Mouse (Mus musculus) midbrain, embryonic 10.5 days (tissue): ENCODE measurements around the gene Slc25a45. TPM values are rescaled to one million over a fixed set of nuclear protein-coding genes. Genes with fewer than 3 reads are reported as not detected.
A peak's percentile ranks its signal among the peaks of the same experiment; 100 is the strongest.

Source experiments
- DNase-seq: peaks from one replicate; pipeline ENCODE4 v3.0.0-alpha.2; 2017; ENCODE audit warnings: low spot score
- H3K27ac ChIP-seq: fragments of 300-500 bp; sonication (generic); replicated peaks from 2 replicates; pipeline ENCODE4 v1.5.1; 2016; ENCODE audit warnings: mild to moderate bottlenecking
- H3K27me3 ChIP-seq: fragments of 300-500 bp; sonication (generic); 2 replicates; pipeline ENCODE4 v1.6.1; 2016; ENCODE audit warnings: low read depth, mild to moderate bottlenecking; ENCODE audit not compliant: poor library complexity, severe bottlenecking
- H3K36me3 ChIP-seq: fragments of 300-500 bp; sonication (generic); 2 replicates; pipeline ENCODE4 v1.6.1; 2016; ENCODE audit warnings: mild to moderate bottlenecking, moderate library complexity
- H3K4me1 ChIP-seq: fragments of 300-500 bp; sonication (generic); 2 replicates; pipeline ENCODE4 v1.6.1; 2016
- H3K4me3 ChIP-seq: fragments of 300-500 bp; sonication (generic); 2 replicates; pipeline ENCODE4 v1.5.1; 2016; ENCODE audit warnings: mild to moderate bottlenecking, moderate library complexity
- H3K9me3 ChIP-seq: fragments of 300-500 bp; sonication (generic); replicated peaks from 2 replicates; pipeline ENCODE4 v1.6.1; 2016; ENCODE audit warnings: mild to moderate bottlenecking
- WGBS: fragments of 180-500 bp; shearing (Covaris S2); methylation state at CpG from one replicate; pipeline ENCODE4 v1.1.7; 2016; 5-methylcytosine and 5-hydroxymethylcytosine counted together
- polyA plus RNA-seq: library from polyadenylated mRNA; unstranded; fragments of >200 nt; fragmentation: Nextera tagmentation; extraction: Ambion mirVana; gene quantifications from 2 replicates; pipeline ENCODE4 v1.2.1, GENCODE M21; 2016

Gene Slc25a45
- polyA plus RNA-seq, 1 experiment from 2014 or later = 2.3 TPM

DNA sequence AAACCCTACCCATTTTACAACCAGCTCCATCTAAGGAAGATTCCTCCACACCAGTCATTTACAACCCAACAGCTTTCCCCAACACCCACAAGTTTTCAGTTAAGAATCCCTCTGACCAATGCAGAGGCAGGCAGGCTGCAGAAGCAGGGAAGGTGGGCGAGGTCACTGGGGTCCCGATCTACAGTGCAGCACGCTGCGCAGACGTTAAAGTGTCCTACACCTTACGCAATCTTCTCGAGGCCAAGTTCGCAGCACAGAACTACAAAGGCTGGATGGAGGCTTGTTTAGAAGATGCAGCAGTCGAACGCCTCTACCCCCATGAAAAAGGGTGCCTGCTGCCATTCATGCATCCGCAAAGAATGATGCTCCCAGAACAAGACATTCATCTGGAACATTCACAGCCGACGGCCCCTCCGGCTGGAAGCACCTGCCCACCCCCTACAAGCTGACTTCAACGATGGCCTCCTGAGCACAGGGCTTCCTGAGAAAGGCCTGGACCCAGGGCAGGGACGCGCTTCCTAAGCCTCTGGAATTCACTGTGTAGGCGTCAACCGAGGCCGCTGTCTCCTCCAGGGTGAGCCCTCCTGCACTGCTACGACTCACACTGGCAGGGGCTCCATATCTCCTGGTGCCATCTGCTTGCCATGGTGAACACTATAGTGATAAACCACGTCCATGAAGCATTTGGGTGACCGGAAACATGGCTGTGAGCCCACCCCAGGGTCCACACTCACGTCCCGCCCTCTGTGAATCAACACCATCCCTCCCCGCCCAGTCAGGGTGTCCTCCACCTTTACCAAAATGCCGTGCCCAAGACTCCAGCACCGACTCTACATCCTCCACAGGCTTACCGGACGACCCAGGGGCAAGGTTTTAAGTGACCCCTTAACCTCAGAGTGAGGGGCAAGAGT lies 33.6 kb upstream of the Slc25a45 start:
- H3K27me3 ChIP-seq = no peaks in the 10 kb centered on the region
- peaks cover 97% of the 10 kb centered on the region for H3K4me1 ChIP-seq
- DNase-seq = no peak
- WGBS = 83% methylated on average over 30 of the region's 30 CpGs
- no peaks in the 10 kb centered on the region for H3K9me3 ChIP-seq
- peak overlapping the region; percentile 49 for H3K4me3 ChIP-seq
- H3K36me3 ChIP-seq = no peaks in the 10 kb centered on the region
- peak overlapping the region; percentile 95 for H3K27ac ChIP-seq

DNA sequence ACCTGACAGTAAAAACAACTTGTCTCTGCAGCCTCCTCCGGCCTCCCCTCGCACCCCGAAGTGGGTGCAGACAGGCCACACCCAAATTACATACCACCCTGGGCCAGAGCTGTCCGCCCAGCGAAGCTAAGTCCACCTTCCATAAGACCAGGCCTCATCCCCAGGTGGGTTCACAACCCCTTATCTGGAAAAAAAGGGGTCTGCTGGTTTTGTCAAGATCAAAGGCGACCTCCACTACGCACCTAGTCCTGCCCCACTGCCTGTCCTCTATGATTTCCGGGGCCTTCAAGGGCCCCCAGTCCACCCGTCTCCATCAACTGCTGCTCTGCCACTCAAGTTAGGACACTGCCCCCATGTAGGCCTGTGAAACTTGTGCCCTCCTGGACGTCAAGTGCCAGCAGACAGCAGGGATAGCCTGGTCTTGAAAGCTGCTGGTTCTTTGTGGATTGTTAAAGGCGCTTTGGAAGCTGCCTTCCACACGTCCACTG lies 32.7 kb upstream of the Slc25a45 start:
- H3K4me1 ChIP-seq = peaks cover 99% of the 10 kb centered on the region
- 82% methylated on average over 12 of the region's 12 CpGs for WGBS
- H3K27ac ChIP-seq = peak overlapping the region; percentile 95
- peak overlapping the region; percentile 49 for H3K4me3 ChIP-seq
- no peak for DNase-seq
- H3K36me3 ChIP-seq = no peaks in the 10 kb centered on the region
- H3K9me3 ChIP-seq = no peaks in the 10 kb centered on the region
- no peaks in the 10 kb centered on the region for H3K27me3 ChIP-seq

DNA sequence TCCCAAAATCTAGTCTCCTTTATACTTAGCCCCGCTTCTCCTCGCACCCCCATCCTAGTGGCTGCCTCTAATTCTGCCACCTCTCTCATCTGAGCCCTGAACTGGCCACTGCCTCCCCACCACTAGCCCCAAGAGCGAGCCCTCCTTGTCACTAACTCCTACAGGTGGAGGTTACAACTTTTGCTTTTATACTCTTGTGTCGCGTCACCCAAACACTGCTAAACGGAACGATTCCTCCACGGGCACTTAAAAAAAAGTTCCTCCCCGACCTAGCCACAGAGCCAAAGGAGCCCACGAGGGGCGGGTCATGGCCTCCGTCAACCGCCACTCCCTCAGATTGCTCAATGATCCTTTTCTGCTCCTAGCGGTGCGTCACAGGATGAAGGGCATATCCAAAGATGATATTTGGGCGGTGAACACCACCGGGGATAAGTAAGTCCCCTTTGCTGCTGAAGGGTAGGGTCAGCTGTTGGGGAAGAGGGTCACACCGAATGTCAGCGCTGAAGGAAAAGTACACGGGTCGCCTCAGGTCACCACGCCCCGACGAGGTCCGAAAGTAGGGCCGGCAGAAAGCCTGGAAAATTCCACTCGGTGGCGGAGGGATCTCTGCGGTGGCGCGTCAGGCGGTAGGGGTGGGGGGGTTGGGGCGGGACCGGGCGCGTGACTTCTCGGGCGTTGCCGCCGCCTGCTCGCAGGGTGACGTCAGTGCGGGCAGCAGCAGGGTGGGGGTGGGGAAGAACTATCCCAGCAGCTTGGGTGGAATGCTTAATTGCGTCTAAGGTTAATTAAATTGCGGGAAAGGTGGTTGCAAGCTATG lies 32.1 kb upstream of the Slc25a45 start:
- H3K4me3 ChIP-seq = peak overlapping the region; percentile 49
- 7% methylated on average over 45 of the region's 45 CpGs for WGBS
- no peaks in the 10 kb centered on the region for H3K36me3 ChIP-seq
- H3K27ac ChIP-seq = peak overlapping the region; percentile 95
- H3K9me3 ChIP-seq = no peaks in the 10 kb centered on the region
- DNase-seq = peak; percentile 95
- H3K27me3 ChIP-seq = no peaks in the 10 kb centered on the region
- peaks cover 99% of the 10 kb centered on the region for H3K4me1 ChIP-seq

DNA sequence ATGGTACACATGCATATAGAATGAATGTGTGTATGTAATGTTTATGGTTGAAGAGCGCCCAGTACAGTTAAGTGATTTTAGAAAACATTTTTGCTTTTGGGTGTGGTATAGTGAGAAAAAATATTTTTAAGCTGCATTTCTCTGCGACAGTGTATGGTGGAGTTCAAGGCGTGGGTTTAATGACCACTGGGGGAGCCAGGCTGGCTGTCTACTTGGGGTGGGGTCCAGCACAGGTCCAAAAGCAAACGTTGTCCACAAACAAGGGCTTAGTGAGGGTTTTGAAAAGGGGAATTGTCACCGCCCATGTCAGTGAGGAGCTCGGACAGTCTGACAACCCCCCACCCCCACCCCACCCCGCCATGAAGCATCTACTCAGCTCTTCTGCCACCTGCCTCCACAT lies 31.5 kb upstream of the Slc25a45 start:
- 1% methylated on average over 7 of the region's 7 CpGs for WGBS
- DNase-seq = no peak
- no peaks in the 10 kb centered on the region for H3K27me3 ChIP-seq
- H3K36me3 ChIP-seq = no peaks in the 10 kb centered on the region; the same call in 1 of the 2 replicates
- H3K4me1 ChIP-seq = peaks cover 93% of the 10 kb centered on the region
- H3K27ac ChIP-seq = peak overlapping the region; percentile 95
- no peaks in the 10 kb centered on the region for H3K9me3 ChIP-seq
- peak overlapping the region; percentile 49 for H3K4me3 ChIP-seq

DNA sequence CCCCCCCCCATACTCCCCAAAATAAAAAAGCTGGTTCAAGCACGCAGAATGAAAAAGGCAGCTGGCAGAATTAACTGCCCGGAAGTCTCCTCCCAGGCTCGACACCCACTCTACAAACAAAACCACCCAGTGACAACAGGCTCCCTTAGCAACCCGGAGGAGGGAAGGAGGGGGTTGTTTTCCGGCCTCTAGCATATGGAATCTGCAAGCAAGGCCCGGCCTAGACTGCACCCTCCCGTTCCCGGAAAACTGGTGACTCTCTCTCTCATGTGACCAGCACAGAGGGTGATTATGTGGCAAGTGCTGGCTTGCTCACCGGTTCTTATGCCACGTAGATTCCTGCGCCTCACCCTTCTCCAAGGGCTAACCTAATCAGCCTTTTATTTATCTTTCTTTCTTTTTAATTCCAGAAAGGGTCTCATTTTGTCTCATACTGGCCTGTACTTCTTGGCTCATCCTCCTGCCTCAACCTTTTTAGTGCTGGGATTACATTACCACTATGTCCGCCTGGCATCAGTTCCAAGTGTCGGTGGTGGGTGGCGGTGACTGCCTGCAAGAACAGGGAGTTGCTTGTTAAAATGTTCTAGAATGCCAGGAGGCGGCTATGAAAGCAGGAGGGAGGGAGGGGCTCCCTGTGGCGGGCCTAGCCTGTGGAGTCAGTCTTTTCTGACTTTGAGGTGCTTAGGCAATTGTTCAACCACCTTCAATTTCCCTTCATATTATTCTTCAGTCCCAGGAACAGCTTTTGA lies 30.9 kb upstream of the Slc25a45 start:
- H3K27me3 ChIP-seq = no peaks in the 10 kb centered on the region
- H3K9me3 ChIP-seq = no peaks in the 10 kb centered on the region
- DNase-seq = peak; percentile 89
- 6% methylated on average over 16 of the region's 16 CpGs for WGBS
- H3K4me3 ChIP-seq = peak overlapping the region; percentile 49
- H3K27ac ChIP-seq = peak overlapping the region; percentile 95
- H3K4me1 ChIP-seq = peaks cover 93% of the 10 kb centered on the region
- H3K36me3 ChIP-seq = peaks cover 3% of the 10 kb centered on the region

DNA sequence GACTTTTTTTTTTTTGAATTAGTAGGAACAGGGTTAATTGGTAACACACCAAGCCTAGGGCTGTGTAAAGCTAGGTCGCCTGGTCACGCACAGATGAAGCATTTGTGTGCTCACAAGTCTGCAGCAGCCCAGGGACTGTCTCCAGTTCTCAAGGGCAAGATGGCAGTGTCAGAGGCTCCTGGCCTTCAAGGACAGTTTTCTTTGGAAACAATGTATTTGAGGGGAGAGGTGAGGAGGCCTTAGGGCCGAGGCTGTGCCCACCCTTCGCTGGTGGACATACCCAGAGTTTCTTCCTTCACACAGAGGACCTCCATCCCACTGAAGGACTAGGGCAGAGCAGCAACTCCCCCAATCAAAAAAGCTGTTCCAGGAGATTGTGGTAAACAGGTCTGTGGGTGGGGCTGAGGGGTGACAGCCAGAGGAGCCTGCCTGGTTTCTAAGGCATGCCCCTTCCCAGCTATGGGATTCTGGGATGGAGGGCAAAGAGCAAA lies 30.3 kb upstream of the Slc25a45 start:
- 53% methylated on average over 4 of the region's 4 CpGs for WGBS
- peak overlapping the region; percentile 95 for H3K27ac ChIP-seq
- no peaks in the 10 kb centered on the region for H3K27me3 ChIP-seq
- H3K4me1 ChIP-seq = peaks cover 89% of the 10 kb centered on the region
- H3K4me3 ChIP-seq = peak overlapping the region; percentile 49
- DNase-seq = no peak
- no peaks in the 10 kb centered on the region for H3K9me3 ChIP-seq
- H3K36me3 ChIP-seq = peaks cover 9% of the 10 kb centered on the region

DNA sequence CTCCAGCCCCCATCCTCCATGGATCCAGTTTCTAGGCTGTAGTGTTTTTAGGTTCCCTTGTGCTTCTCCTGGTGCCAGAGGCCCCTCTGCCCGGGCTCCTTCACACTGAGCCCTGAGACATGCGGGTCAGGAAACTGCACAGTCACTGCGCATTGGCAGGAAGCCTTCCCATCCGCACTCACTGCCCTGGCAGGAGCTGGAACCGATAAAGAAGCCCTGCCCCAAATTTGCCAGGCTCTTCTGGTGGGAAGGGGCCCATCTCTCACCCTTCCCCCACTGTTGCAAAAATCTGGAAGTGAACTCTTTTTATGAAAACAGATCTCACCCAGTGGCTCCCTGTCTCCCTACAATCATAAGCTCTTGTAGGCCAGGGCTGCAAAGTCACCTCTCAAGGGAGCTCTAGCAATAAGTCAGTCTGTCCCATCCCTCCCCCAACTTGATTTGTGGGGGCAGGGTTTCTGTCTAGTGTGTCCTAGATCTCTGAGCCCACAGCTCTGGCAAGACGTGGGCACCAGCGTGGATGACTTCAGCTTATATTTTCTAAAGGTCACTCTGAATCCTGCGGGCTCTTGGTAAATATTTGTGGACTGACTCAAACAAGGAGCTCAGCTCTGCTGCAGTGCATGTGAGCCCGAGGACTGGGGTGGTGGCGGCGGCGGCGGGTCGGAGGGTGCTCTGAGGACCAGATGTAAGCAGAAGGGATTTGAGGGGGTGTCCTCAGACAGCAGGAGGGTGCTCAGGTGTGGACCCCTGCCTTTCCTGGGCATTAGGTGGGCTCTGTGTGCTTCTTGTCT lies 29.4 kb upstream of the Slc25a45 start:
- Histone ChIP-seq H3K4me3 (peak overlapping the region; percentile 49), H3K27ac (peak overlapping the region; percentile 95), H3K27me3 (no peaks in the 10 kb centered on the region), H3K9me3 (no peaks in the 10 kb centered on the region), H3K4me1 (peaks cover 81% of the 10 kb centered on the region), H3K36me3 (peaks cover 18% of the 10 kb centered on the region)
- DNase-seq = no peak
- whole genome bisulfite sequencing = 65% methylated on average over 14 of the region's 14 CpGs

DNA sequence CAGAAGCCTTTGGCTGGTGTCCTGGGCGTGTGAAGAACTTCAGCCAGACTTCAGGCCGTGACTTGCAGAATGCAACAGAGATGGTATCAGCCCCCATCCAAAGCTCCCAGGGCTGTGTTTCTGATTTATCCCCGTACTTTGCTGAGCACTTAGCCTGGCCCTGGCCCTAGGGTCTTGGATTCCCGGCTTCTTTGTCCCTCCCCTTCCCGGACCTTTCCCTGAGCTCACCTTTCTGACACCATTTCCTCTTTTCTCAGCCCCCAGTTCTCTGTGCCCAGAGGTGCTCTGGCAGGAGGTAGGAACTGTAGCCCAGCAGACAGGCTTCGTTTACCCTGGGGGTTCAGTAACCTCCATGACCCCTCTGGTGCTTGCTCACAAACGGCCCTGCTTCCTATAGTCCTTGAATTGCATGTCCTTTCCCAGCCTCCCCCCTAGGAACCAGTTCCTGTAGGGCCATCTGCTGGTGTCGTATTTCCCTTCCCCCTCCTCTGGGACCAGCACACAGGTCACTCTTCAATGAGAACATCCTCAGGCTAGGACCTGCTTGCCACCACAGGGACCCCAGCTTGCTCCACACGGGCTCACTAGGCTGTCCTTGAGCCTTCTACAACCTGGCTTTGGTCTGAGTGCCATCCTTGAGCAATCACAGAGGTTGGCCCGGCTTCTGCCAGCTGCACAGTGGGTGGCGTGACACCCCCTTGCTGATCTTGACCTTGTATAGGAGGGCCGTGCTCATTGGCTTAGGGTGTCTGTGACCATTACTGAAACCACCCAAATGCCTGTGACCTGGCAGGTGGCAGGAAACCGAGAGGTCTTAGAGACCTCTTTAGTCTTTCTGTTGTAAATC lies 28.6 kb upstream of the Slc25a45 start:
- H3K4me3 ChIP-seq = peak overlapping the region; percentile 49
- peaks cover 72% of the 10 kb centered on the region for H3K4me1 ChIP-seq
- H3K9me3 ChIP-seq = no peaks in the 10 kb centered on the region
- 47% methylated on average over 13 of the region's 13 CpGs for WGBS
- peaks cover 24% of the 10 kb centered on the region for H3K36me3 ChIP-seq
- peak; percentile 32 for DNase-seq
- no peaks in the 10 kb centered on the region for H3K27me3 ChIP-seq
- H3K27ac ChIP-seq = peak overlapping the region; percentile 95

DNA sequence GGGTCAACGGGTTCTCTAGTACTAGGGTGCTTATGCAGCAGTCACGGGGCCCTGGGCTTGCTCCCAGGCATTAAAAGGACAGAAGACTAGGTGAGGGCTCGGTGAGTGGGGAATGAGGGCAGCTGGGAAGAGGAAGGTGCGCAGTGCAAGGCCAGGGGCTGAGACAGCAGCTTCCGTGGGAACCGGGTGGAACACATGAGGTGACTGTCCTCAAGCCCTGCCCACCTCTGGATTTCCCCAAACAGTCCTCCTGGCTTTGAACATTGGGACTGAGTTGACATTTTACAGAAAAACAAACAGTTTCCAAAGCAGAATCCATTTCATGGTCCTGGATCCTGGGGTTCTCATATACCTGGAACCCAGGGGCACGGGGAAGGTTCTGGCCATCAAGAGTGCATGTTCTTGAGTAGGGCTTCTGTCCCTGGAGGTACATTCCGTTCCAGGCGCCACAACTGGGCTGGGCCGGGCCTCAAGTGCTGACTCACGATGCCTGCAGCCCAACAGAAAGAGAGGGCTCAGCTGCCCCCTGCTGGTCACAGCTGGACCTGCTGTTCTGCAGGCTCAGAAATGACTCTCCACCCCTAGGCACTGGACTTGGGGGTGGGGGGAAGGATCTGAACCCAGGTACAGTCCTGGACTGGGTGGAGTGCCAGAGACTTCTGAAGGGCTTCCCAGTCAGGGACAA lies 27.6 kb upstream of the Slc25a45 start:
- peaks cover 63% of the 10 kb centered on the region for H3K4me1 ChIP-seq
- peak overlapping the region; percentile 95 for H3K27ac ChIP-seq
- H3K9me3 ChIP-seq = no peaks in the 10 kb centered on the region
- peak overlapping the region; percentile 26 for H3K4me3 ChIP-seq
- peak; percentile 89 for DNase-seq
- H3K36me3 ChIP-seq = peaks cover 31% of the 10 kb centered on the region
- WGBS = 33% methylated on average over 11 of the region's 11 CpGs
- no peaks in the 10 kb centered on the region for H3K27me3 ChIP-seq

DNA sequence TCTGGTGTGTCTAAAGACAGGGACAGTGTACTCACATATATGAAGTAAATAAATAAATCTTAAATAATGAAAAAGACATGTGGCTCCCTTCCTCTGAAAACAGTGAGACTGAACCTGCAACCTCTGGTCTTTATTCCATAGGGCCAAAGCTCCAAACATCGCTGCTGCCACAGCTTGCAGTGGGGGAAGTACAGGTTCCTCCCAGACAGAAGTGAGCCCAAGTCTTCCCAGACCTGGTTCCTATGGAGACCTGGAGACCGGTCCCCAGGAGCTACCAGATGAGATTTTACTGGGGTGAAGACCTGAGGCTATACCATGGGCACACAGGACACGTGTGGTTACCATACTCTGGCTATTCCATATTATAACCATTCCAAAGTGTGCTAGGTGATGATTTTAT lies 26.7 kb upstream of the Slc25a45 start:
- Histone ChIP-seq H3K36me3 (peaks cover 39% of the 10 kb centered on the region), H3K27ac (no peak overlapping the region), H3K4me3 (peak overlapping the region; percentile 26; the same call in 1 of the 2 replicates), H3K9me3 (no peaks in the 10 kb centered on the region), H3K27me3 (no peaks in the 10 kb centered on the region), H3K4me1 (peaks cover 54% of the 10 kb centered on the region)
- DNase-seq = no peak
- WGBS = 86% methylated on average over 3 of the region's 3 CpGs
